Mouse (Mus musculus): Measurements from ENCODE around the gene Ryr2.
"Not testable (repeated sequence)": the region's sequence is repeated elsewhere in the genome, so short reads cannot be mapped to it uniquely, and the experiment has no call there.

Gene Ryr2

GRCm38 (mm10) chr13:11549136-11549535 is 557.6 kb downstream of the Ryr2 start:
- not testable (repeated sequence) for DNase-seq (ENCODE audit: low spot score in 2 of 2)

DNA sequence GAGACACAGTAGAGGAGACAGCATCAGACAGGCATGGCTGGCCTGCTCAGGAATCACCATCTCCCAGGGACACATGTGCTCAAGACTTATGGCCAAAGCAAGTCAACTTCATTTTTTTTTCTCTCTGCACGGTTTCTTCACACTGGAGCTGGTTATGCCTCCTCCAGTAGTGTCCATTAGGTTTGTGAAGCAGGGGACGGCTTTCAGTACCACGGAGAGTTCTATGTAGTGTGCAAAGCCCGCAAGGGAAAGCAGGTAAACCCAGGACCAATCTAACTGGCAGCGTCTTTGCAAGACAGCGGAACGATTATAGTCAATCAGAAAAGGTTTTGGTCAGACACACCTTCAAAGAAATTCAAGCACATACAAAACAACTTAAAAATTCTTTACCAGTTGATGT is 560.9 kb downstream of the Ryr2 start:
- DNase-seq (ENCODE audit: low spot score in 2 of 2), result no peak

DNA sequence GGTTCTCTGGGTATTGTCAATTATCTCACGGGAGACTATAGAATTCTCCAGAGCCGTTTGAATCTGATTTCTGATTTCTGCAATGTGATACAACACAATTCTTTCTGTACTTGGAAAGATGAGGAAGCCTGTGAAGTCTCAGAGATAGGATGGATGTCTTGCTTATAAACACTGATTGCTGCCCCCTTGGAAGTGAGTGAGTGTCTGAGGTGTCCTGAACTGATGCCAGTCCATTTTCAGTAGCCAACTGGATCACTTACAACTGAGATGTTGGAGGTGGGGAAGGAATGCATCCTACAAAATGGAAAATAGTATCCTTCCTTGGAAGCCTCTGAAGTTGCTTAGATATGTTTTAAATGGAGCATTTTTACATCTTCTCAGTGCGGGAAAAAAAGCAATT is 564.2 kb downstream of the Ryr2 start:
- DNase-seq (ENCODE audit: low spot score in 2 of 2), result no peak

GRCm38 (mm10) chr13:11536851-11537250 is 569.9 kb downstream of the Ryr2 start:
- DNase-seq (ENCODE audit: low spot score in 2 of 2), result no peak

- DNase-seq (ENCODE audit: low spot score in 2 of 2), result no peak
These were observed 570.9 kb downstream of the Ryr2 start for GRCm38 (mm10) chr13:11535874-11536273.

GRCm38 (mm10) chr13:11533265-11533664 is 573.5 kb downstream of the Ryr2 start:
- DNase-seq (ENCODE audit: low spot score in 2 of 2), result no peak

DNA sequence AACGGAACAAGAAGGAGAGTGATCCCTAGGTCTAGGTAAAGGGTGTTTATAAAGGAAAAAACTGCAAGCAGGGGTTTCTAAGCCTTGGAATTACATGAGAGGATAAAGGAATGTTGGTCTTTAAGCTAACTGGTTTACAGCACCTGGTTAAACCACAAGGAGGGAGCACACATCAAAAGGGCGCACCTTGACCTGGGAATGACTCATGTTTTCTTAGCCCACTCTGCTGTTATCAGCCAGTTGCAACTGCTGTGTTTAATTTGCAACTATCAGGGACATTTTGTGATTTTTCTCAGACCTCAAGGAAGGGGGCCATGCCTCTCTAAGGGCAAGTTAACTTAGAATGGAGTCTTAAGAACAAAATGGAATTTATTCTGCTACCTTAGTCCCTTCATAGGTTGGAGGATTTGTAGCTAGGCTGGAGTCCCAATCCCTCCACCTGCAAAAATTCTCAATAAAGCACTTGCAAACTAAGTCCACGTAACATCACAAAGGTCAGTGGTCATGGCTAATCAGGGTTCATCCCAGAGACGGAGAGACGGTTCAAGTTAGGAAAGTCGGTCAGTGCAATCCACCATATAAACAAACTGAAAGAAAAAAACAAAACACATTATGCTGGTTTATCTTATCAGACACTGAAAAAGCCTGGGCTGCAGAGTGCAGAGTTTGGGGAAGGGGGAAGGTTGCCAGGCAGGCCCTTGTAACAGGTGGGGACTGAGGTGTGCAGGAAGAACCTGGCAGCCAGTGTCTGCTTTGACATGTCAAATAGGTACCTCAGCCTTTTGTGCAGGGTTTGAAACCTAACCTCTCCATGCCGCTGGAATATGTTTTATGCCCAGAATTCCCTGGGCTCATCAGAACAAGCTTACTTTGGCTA is 574.5 kb downstream of the Ryr2 start:
- DNase-seq (ENCODE audit: low spot score in 2 of 2), result no peak

GRCm38 (mm10) chr13:11523612-11524011 is 583.1 kb downstream of the Ryr2 start:
- no peak for DNase-seq (ENCODE audit: low spot score in 2 of 2)

DNA sequence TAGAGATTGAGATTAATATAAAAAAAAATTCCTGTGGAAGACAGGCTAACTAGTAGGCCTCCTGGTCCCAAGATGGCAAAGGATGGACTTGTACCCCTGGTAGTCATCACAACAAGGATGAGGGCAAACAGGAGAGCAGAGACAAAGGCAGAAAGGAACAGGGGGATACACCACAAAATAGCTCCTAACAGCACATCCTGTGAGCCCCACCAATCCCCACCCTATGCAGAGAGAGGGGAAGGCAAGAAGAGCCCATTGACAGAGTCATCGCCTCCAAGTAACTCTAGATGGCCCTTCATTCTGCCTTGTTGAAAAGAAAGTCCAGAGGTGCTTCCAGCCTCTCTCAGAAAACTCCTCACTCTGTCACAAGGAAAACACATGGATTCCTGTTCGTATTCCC is 586.0 kb downstream of the Ryr2 start:
- DNase-seq (ENCODE audit: low spot score in 2 of 2), result no peak

DNA sequence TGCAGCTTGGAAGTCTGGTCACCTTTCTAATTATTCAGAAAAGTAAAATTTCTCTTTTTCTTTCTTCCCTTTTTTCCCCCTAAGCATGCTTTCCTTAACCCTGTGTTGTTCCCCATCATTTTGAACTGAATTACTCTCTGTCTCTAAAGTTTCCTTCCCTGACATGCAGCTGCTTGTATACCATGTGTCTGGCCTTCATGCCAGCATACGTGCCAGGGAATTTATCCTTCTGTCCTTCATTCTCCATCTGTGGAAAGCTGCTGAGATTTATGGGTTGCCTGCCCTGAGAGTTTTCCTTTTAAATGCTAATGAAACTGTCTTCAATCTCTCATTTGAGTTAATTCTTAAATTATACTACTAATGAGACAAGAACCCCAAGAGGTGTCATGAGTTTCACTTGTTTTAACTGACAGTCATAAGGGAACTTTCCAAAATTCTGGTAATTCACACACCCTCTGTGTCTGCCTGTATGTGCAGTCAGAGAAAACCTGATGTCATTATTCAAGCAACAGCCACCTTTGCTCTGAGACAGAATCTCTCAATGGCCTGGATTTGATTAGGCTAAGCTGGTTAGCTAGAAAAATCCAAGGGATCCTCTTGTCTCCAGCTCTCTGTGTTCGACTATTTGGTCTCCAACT is 595.1 kb downstream of the Ryr2 start:
- no peak for DNase-seq (ENCODE audit: low spot score in 2 of 2)

Measured in spleen, postnatal 14 days (tissue).